Mouse (Mus musculus) lung, postnatal 0 days (tissue): ENCODE data around the gene Psg16. TPM values are rescaled to one million over a fixed set of nuclear protein-coding genes. Genes with fewer than 3 reads are reported as not detected.

ENCODE experiments used
- ATAC-seq: fragments of 200-750 bp; cut with Nextera tagmentation; 2 replicates; pipeline ENCODE4 v1.8.0; 2017; ENCODE audit warnings: moderate library complexity
- DNase-seq: peaks from one replicate; pipeline ENCODE4 v3.0.0-alpha.2; 2016; ENCODE audit warnings: low spot score
- H3K27ac ChIP-seq: fragments of 300-500 bp; sonication (generic); 2 replicates; pipeline ENCODE4 v1.5.1; 2014; ENCODE audit warnings: antibody characterized with exemption, mild to moderate bottlenecking, low read length, mixed read lengths
- H3K27me3 ChIP-seq: fragments of 300-500 bp; sonication (generic); replicated peaks from 2 replicates; pipeline ENCODE4 v1.6.1; 2014; ENCODE audit warnings: low read length, mixed read lengths; ENCODE audit not compliant: insufficient read depth
- H3K36me3 ChIP-seq: fragments of 300-500 bp; sonication (generic); 2 replicates; pipeline ENCODE4 v1.6.1; 2014; ENCODE audit warnings: low read length, mixed read lengths; ENCODE audit not compliant: insufficient read depth
- H3K4me1 ChIP-seq: fragments of 300-500 bp; sonication (generic); 2 replicates; pipeline ENCODE4 v1.6.1; 2014; ENCODE audit warnings: antibody characterized with exemption, low read depth, low read length, mixed read lengths; ENCODE audit not compliant: insufficient read depth
- H3K4me2 ChIP-seq: fragments of 300-500 bp; sonication (generic); replicated peaks from 2 replicates; pipeline ENCODE4 v1.6.1; 2014; ENCODE audit warnings: low read depth, mild to moderate bottlenecking, low read length, moderate library complexity, mixed read lengths
- H3K4me3 ChIP-seq: fragments of 300-500 bp; sonication (generic); 2 replicates; pipeline ENCODE4 v1.5.1; 2014; ENCODE audit warnings: low read depth, low read length
- H3K9ac ChIP-seq: fragments of 300-500 bp; sonication (generic); replicated peaks from 2 replicates; pipeline ENCODE4 v1.6.1; 2014; ENCODE audit warnings: low read depth, mild to moderate bottlenecking
- H3K9me3 ChIP-seq: fragments of 300-500 bp; sonication (generic); 2 replicates; pipeline ENCODE4 v1.6.1; 2016; ENCODE audit warnings: low read length, mixed read lengths
- CTCF ChIP-seq: IDR thresholded peaks from 2 replicates; pipeline ENCODE4 v1.5.1; 2016; ENCODE audit warnings: antibody characterized with exemption, mild to moderate bottlenecking
- EP300 ChIP-seq: IDR thresholded peaks from 2 replicates; pipeline ENCODE4 v1.6.1; 2016; ENCODE audit warnings: antibody characterized with exemption, mild to moderate bottlenecking, control low read depth
- WGBS: fragments of 180-500 bp; shearing (Covaris S2); extraction: QIAGEN DNeasy Blood & Tissue Kit; methylation state at CpG from one replicate; pipeline ENCODE4 v1.1.7; 2014; 5-methylcytosine and 5-hydroxymethylcytosine counted together
- polyA plus RNA-seq: library from polyadenylated mRNA; unstranded; fragments of >200 nt; fragmentation: Nextera tagmentation; extraction: Ambion mirVana; gene quantifications from 2 replicates; pipeline ENCODE4 v1.2.1, GENCODE M21; 2015

Gene Psg16
- polyA plus RNA-seq, 1 experiment from 2014 or later: 0.21 TPM

DNA sequence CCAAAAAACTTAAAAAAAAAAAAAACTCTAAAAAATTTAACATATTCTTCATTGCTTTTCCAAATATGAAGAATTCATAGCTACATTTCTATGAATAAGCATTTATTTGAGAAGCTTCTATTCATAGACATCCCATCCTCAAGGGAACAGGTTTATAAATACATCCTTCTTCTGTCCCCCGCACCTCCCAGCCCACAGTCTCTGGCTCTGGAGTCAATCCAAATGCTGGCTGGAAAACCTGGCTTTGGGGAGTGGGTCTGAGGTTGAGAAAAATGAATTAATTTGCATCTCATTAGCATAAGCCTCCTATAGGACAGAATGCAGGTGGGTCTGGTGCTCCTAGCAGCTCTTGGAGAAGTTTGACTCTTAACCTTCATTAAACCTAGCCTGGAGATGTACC is 28.1 kb upstream of the Psg16 start:
- Histone ChIP-seq H3K27me3 (no peaks in the 10 kb centered on the region), H3K4me3 (no peak overlapping the region), H3K9me3 (no peaks in the 10 kb centered on the region), H3K27ac (no peak overlapping the region), H3K4me2 (no peak overlapping the region), H3K4me1 (no peaks in the 10 kb centered on the region), H3K36me3 (peaks cover 45% of the 10 kb centered on the region), H3K9ac (no peak overlapping the region)
- DNase-seq (no peak), ATAC-seq (no peak)
- no peak for TF ChIP-seq CTCF
- no peak for TF ChIP-seq EP300
- WGBS: 62% methylated on average over 1 of the region's 1 CpGs

GRCm38 (mm10) chr7:17047041-17047682 is 26.7 kb upstream of the Psg16 start:
- TF ChIP-seq EP300 (no peak), CTCF (no peak)
- Histone ChIP-seq H3K4me1 (no peaks in the 10 kb centered on the region), H3K4me3 (no peak overlapping the region), H3K36me3 (peaks cover 42% of the 10 kb centered on the region), H3K27me3 (no peaks in the 10 kb centered on the region), H3K4me2 (no peak overlapping the region), H3K9me3 (no peaks in the 10 kb centered on the region), H3K27ac (no peak overlapping the region), H3K9ac (no peak overlapping the region)
- no peak for ATAC-seq
- 83% methylated on average over 5 of the region's 5 CpGs for WGBS
- DNase-seq: no peak

DNA sequence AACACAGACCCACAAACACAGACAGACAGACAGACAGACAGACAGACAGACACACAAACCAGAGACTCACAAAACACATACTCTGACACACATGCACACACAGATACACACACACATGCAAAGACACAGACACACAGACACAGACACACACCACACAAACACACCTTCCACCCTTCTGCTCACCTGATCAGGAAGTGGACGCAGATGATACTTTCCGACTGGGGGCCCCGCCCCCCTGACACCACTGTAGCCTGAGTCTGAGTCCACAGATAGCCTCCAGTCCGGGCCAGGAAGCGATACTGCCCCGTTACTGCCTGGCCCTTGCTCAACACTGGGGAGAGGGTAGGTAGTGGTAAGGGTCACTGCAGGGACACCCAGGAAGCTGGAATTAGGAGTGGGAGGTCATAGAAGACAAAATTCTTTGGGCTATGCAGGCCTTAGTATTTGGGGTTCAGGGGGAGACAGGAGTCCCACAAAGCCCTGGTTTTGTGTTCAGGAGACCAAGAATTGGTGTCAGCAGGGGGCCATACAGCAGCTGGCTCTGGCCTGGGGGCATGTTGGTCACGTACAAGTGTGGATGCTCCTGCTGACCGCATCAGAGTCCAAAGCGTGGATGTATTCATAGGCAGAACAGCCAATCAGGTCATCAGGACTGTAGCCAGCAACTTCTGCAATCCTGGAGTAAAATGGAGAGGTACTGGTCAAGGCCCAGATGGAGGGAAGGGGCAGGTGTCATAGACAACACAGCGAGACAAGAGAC is 25.2 kb upstream of the Psg16 start:
- DNase-seq (no peak), ATAC-seq (no peak)
- no peak overlapping the region for H3K27ac ChIP-seq
- no peak overlapping the region for H3K4me2 ChIP-seq
- H3K9ac ChIP-seq: no peak overlapping the region
- no peaks in the 10 kb centered on the region for H3K4me1 ChIP-seq
- no peak for TF ChIP-seq CTCF
- TF ChIP-seq EP300: no peak
- peaks cover 36% of the 10 kb centered on the region for H3K36me3 ChIP-seq
- no peak overlapping the region for H3K4me3 ChIP-seq
- 89% methylated on average over 10 of the region's 10 CpGs for WGBS
- H3K27me3 ChIP-seq: no peaks in the 10 kb centered on the region
- no peaks in the 10 kb centered on the region for H3K9me3 ChIP-seq

DNA sequence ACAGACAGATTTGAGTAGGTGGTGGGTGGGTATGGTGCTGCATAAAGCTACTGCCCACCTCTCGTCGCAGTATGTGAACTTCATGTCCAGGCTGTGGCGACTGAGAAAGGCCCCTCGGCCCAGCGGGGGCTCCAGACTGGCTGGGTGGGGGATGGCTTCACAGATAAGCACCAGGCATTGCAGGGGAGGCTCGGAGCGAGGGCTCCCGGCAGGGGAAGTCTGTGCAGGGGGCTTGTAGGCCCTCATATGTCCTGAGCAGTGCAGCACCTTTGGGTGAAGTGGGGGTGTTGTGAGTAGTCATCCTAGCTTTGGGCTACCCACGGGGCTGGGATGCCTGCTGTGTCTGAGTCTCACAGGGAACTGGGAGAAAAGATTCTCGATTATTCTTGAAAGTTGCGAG is 23.3 kb upstream of the Psg16 start:
- no peaks in the 10 kb centered on the region for H3K9me3 ChIP-seq
- no peak for ATAC-seq
- H3K4me2 ChIP-seq: no peak overlapping the region
- H3K27me3 ChIP-seq: no peaks in the 10 kb centered on the region
- H3K4me1 ChIP-seq: no peaks in the 10 kb centered on the region
- H3K4me3 ChIP-seq: no peak overlapping the region
- H3K9ac ChIP-seq: no peak overlapping the region
- DNase-seq: no peak
- no peak for TF ChIP-seq CTCF
- TF ChIP-seq EP300: no peak
- H3K27ac ChIP-seq: no peak overlapping the region
- H3K36me3 ChIP-seq: peaks cover 32% of the 10 kb centered on the region
- WGBS: 67% methylated on average over 11 of the region's 11 CpGs

DNA sequence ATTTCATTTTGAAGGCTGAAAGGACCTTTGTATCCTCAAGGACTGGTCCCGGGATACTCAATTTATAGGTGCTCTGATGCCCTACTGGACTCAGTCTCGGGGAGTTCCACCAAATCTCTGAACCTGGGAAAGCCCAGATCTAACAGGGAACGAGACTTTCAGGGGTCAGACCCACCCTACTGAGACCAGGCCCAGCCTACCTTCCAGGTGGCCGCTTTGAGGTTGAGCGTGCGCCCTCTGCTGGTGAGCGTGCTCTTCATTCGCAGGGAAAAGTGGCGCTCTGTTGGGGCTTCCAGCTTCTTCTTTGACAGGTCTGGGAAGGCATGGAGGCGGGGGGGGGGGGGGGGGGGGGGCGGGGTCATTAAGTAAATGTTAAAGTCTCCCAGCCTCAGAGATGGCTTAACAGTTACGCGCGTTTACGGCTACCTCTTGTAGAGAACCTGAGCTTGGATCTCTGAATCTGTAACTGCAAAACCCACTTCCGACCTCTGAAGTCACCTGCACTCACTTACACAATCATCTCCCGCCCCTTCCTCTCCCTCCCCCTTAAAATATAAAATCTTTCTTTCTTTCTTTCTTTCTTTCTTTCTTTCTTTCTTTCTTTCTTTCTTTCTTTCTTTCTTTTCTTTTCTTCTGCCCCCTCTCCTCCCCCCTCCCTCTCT is 22.8 kb upstream of the Psg16 start:
- Histone ChIP-seq H3K4me1 (no peaks in the 10 kb centered on the region), H3K27me3 (no peaks in the 10 kb centered on the region), H3K9ac (no peak overlapping the region), H3K27ac (no peak overlapping the region), H3K4me3 (no peak overlapping the region), H3K4me2 (no peak overlapping the region), H3K9me3 (no peaks in the 10 kb centered on the region), H3K36me3 (peaks cover 28% of the 10 kb centered on the region; the same call in 1 of the 2 replicates)
- DNase-seq: peak; percentile 87
- peak; percentile 23 for ATAC-seq
- 20% methylated on average over 13 of the region's 17 CpGs for WGBS
- no peak for TF ChIP-seq EP300
- peak; percentile 84 for TF ChIP-seq CTCF

- no peaks in the 10 kb centered on the region for H3K9me3 ChIP-seq
- no peak overlapping the region for H3K9ac ChIP-seq
- H3K27ac ChIP-seq: no peak overlapping the region
- H3K36me3 ChIP-seq: peaks cover 21% of the 10 kb centered on the region; the same call in 1 of the 2 replicates
- H3K4me1 ChIP-seq: peaks cover 15% of the 10 kb centered on the region
- 85% methylated on average over 12 of the region's 16 CpGs for WGBS
- H3K27me3 ChIP-seq: no peaks in the 10 kb centered on the region
- no peak overlapping the region for H3K4me3 ChIP-seq
- H3K4me2 ChIP-seq: no peak overlapping the region
- no peak for DNase-seq
- ATAC-seq: no peak
- TF ChIP-seq EP300: no peak
- TF ChIP-seq CTCF: no peak
Measured at GRCm38 (mm10) chr7:17054325-17054989, 19.4 kb upstream of the Psg16 start.
